Mouse (Mus musculus): Measurements from ENCODE around the gene Ebf4. TPM values are rescaled to one million over a fixed set of nuclear protein-coding genes. Genes with fewer than 3 reads are reported as not detected.
"Not testable (repeated sequence)": the region's sequence is repeated elsewhere in the genome, so short reads cannot be mapped to it uniquely, and the experiment has no call there.

The Ebf4 gene
- total RNA-seq, 2 experiments from 2014 or later = 0.26 to 0.47 TPM

GRCm38 (mm10) chr2:130362511-130363026 is 67.6 kb downstream of the Ebf4 start:
- H3K27ac ChIP-seq = no peak overlapping the region
- TF ChIP-seq CTCF (IDR thresholded peaks at IDR 0.05) = peak; percentile 60
- intact Hi-C loops (cut with DNase I) = loop anchor here (5.0 kb wide), 1 partner anchor 70 kb away; no protein-coding TSS in a partner anchor
- no peak overlapping the region for H3K4me3 ChIP-seq
- peak; percentile 35 for DNase-seq

GRCm38 (mm10) chr2:130365211-130366094 is 70.5 kb downstream of the Ebf4 start:
- Histone ChIP-seq H3K27ac (no peak overlapping the region), H3K4me3 (peak overlapping the region; percentile 31)
- DNase-seq = no peak
- intact Hi-C loops (cut with DNase I) = no loop called here
- TF ChIP-seq CTCF (IDR thresholded peaks at IDR 0.05) = no peak

GRCm38 (mm10) chr2:130367386-130367785 is 72.4 kb downstream of the Ebf4 start:
- no peak overlapping the region for H3K4me3 ChIP-seq
- intact Hi-C loops (cut with DNase I) = no loop called here

GRCm38 (mm10) chr2:130373026-130373425 is 78.1 kb downstream of the Ebf4 start:
- DNase-seq; H3K4me3 ChIP-seq; intact Hi-C loops (cut with DNase I); H3K27ac ChIP-seq: not testable (repeated sequence)

More at GRCm38 (mm10) chr2:130367386-130367785, 72.4 kb downstream of the Ebf4 start:
- no peak overlapping the region for H3K27ac ChIP-seq
- TF ChIP-seq CTCF (IDR thresholded peaks at IDR 0.05) = no peak
- no peak for DNase-seq

GRCm38 (mm10) chr2:130374951-130375350 is 80.0 kb downstream of the Ebf4 start:
- TF ChIP-seq CTCF (IDR thresholded peaks at IDR 0.05) = no peak
- no peak for DNase-seq
- Histone ChIP-seq H3K4me3 (no peak overlapping the region), H3K27ac (no peak overlapping the region)
- intact Hi-C loops (cut with DNase I) = no loop called here

GRCm38 (mm10) chr2:130383205-130383604 is 88.2 kb downstream of the Ebf4 start:
- intact Hi-C loops (cut with DNase I) = no loop called here
- Histone ChIP-seq H3K27ac (no peak overlapping the region), H3K4me3 (no peak overlapping the region)
- TF ChIP-seq CTCF (IDR thresholded peaks at IDR 0.05) = no peak
- DNase-seq = no peak

GRCm38 (mm10) chr2:130383895-130384294 is 88.9 kb downstream of the Ebf4 start:
- no peak for TF ChIP-seq CTCF (IDR thresholded peaks at IDR 0.05)
- H3K27ac ChIP-seq = no peak overlapping the region
- H3K4me3 ChIP-seq = no peak overlapping the region
- no peak for DNase-seq
- intact Hi-C loops (cut with DNase I) = no loop called here

- Histone ChIP-seq H3K27ac (no peak overlapping the region), H3K4me3 (no peak overlapping the region)
- DNase-seq = no peak
- intact Hi-C loops (cut with DNase I) = no loop called here
- TF ChIP-seq CTCF (IDR thresholded peaks at IDR 0.05) = no peak
Observed at GRCm38 (mm10) chr2:130386212-130386611, 91.2 kb downstream of the Ebf4 start.

GRCm38 (mm10) chr2:130388796-130389195 is 93.8 kb downstream of the Ebf4 start:
- intact Hi-C loops (cut with DNase I) = no loop called here
- TF ChIP-seq CTCF (IDR thresholded peaks at IDR 0.05) = peak; percentile 43
- no peak overlapping the region for H3K4me3 ChIP-seq
- no peak overlapping the region for H3K27ac ChIP-seq
- DNase-seq = no peak

- no peak for TF ChIP-seq CTCF (IDR thresholded peaks at IDR 0.05)
- no peak overlapping the region for H3K4me3 ChIP-seq
- no peak overlapping the region for H3K27ac ChIP-seq
- intact Hi-C loops (cut with DNase I) = no loop called here
- DNase-seq = no peak
Observed at GRCm38 (mm10) chr2:130390993-130391625, 96.1 kb downstream of the Ebf4 start.

GRCm38 (mm10) chr2:130392836-130393235 is 97.9 kb downstream of the Ebf4 start:
- intact Hi-C loops (cut with DNase I) = no loop called here
- TF ChIP-seq CTCF (IDR thresholded peaks at IDR 0.05) = no peak
- DNase-seq = no peak
- H3K27ac ChIP-seq = no peak overlapping the region
- H3K4me3 ChIP-seq = no peak overlapping the region

- no peak overlapping the region for H3K4me3 ChIP-seq
- H3K27ac ChIP-seq = no peak overlapping the region
- no peak for DNase-seq
- intact Hi-C loops (cut with DNase I) = no loop called here
- TF ChIP-seq CTCF (IDR thresholded peaks at IDR 0.05) = no peak
Observed at GRCm38 (mm10) chr2:130395696-130396095, 100.7 kb downstream of the Ebf4 start.

All from gastrocnemius, adult 2 months (tissue).